Mouse (Mus musculus) hindbrain, embryonic 15.5 days (tissue): ENCODE measurements at regions not wholly inside any gene's neighbourhood (a gene's known extent, or its start where the extent isn't known, plus 50 kb on each side); places are given as distances from the start of the nearest gene placed in this dataset.

Experiments used
- ATAC-seq: fragments of 200-750 bp; cut with Nextera tagmentation; 2 replicates; pipeline ENCODE4 v1.8.0; 2017; ENCODE audit warnings: low read depth, moderate number of reproducible peaks, moderate TSS enrichment; ENCODE audit not compliant: low FRiP score
- H3K27ac ChIP-seq: fragments of 300-500 bp; sonication (generic); replicated peaks from 2 replicates; pipeline ENCODE4 v1.5.1; 2015; ENCODE audit warnings: mild to moderate bottlenecking, inconsistent platforms
- H3K27me3 ChIP-seq: fragments of 300-500 bp; sonication (generic); 2 replicates; pipeline ENCODE4 v1.6.1; 2015; ENCODE audit warnings: control low read depth, inconsistent platforms
- H3K36me3 ChIP-seq: fragments of 300-500 bp; sonication (generic); 2 replicates; pipeline ENCODE4 v1.6.1; 2015; ENCODE audit warnings: control low read depth, inconsistent platforms
- H3K4me1 ChIP-seq: fragments of 300-500 bp; sonication (generic); replicated peaks from 2 replicates; pipeline ENCODE4 v1.6.1; 2015; ENCODE audit warnings: control low read depth, inconsistent platforms
- H3K4me2 ChIP-seq: fragments of 300-500 bp; sonication (generic); 2 replicates; pipeline ENCODE4 v1.6.1; 2015; ENCODE audit warnings: moderate library complexity, mild to moderate bottlenecking, inconsistent platforms
- H3K4me3 ChIP-seq: fragments of 300-500 bp; sonication (generic); 2 replicates; pipeline ENCODE4 v1.5.1; 2015; ENCODE audit warnings: mild to moderate bottlenecking, inconsistent platforms
- H3K9ac ChIP-seq: fragments of 300-500 bp; sonication (generic); 2 replicates; pipeline ENCODE4 v1.6.1; 2015; ENCODE audit warnings: inconsistent platforms
- H3K9me3 ChIP-seq: fragments of 300-500 bp; sonication (generic); 2 replicates; pipeline ENCODE4 v1.6.1; 2016; ENCODE audit warnings: control low read depth, inconsistent platforms
- WGBS: fragments of 180-500 bp; shearing (Covaris S2); methylation state at CpG from one replicate; pipeline ENCODE4 v1.1.7; 2015; 5-methylcytosine and 5-hydroxymethylcytosine counted together

- Histone ChIP-seq H3K4me3 (no peak overlapping the region), H3K27ac (no peak overlapping the region), H3K36me3 (no peaks in the 10 kb centered on the region), H3K4me1 (no peaks in the 10 kb centered on the region), H3K9me3 (no peaks in the 10 kb centered on the region), H3K4me2 (no peak overlapping the region), H3K27me3 (no peaks in the 10 kb centered on the region), H3K9ac (no peak overlapping the region)
- WGBS, result 88% methylated on average over 3 of the region's 3 CpGs
- ATAC-seq, result no peak
These were observed 124.7 kb downstream of the Gm19935 start for GRCm38 (mm10) chr8:90692516-90692915.

- Histone ChIP-seq H3K4me2 (no peak overlapping the region), H3K9ac (no peak overlapping the region), H3K36me3 (no peaks in the 10 kb centered on the region), H3K4me3 (no peak overlapping the region), H3K27me3 (no peaks in the 10 kb centered on the region), H3K9me3 (no peaks in the 10 kb centered on the region), H3K27ac (no peak overlapping the region), H3K4me1 (no peaks in the 10 kb centered on the region)
- WGBS, result 92% methylated on average over 2 of the region's 2 CpGs
- no peak for ATAC-seq
These were observed 132.1 kb downstream of the Gm19935 start for GRCm38 (mm10) chr8:90685076-90685475.

- Histone ChIP-seq H3K4me1 (peaks cover 19% of the 10 kb centered on the region), H3K27ac (peak overlapping the region; percentile 63), H3K4me2 (peak overlapping the region; percentile 48), H3K27me3 (no peaks in the 10 kb centered on the region), H3K9ac (peak overlapping the region; percentile 38), H3K36me3 (no peaks in the 10 kb centered on the region), H3K4me3 (peak overlapping the region; percentile 27), H3K9me3 (no peaks in the 10 kb centered on the region)
- ATAC-seq, result peak; percentile 65; the same call in 1 of the 2 replicates
- WGBS, result 2% methylated on average over 14 of the region's 14 CpGs
These were observed 146.6 kb downstream of the Gm19935 start for GRCm38 (mm10) chr8:90670471-90671057.

- 31% methylated on average over 9 of the region's 9 CpGs for WGBS
- ATAC-seq, result no peak; the same call in 1 of the 2 replicates
- H3K4me2 ChIP-seq, result no peak overlapping the region
- H3K27me3 ChIP-seq, result no peaks in the 10 kb centered on the region
- H3K9me3 ChIP-seq, result no peaks in the 10 kb centered on the region
- no peaks in the 10 kb centered on the region for H3K36me3 ChIP-seq
- no peak overlapping the region for H3K27ac ChIP-seq
- H3K4me1 ChIP-seq, result peaks cover 19% of the 10 kb centered on the region
- H3K4me3 ChIP-seq, result no peak overlapping the region
- no peak overlapping the region for H3K9ac ChIP-seq
These were observed 147.8 kb downstream of the Gm19935 start for GRCm38 (mm10) chr8:90669396-90669795.

- Histone ChIP-seq H3K27me3 (no peaks in the 10 kb centered on the region), H3K27ac (0 out of 2 replicates have a peak overlapping the region, but pooled peaks have one; percentile 4), H3K4me2 (no peak overlapping the region), H3K9ac (no peak overlapping the region), H3K9me3 (no peaks in the 10 kb centered on the region), H3K4me3 (no peak overlapping the region), H3K36me3 (no peaks in the 10 kb centered on the region), H3K4me1 (peaks cover 18% of the 10 kb centered on the region; the same call in 1 of the 2 replicates)
- WGBS, result 8% methylated on average over 3 of the region's 3 CpGs
- peak; percentile 91 for ATAC-seq
These were observed 158.1 kb downstream of the Gm19935 start for GRCm38 (mm10) chr8:90659066-90659465.

- WGBS, result 14% methylated on average over 7 of the region's 7 CpGs
- H3K4me2 ChIP-seq, result peak overlapping the region; percentile 38
- ATAC-seq, result 0 out of 2 replicates have a peak, but pooled peaks have one; percentile 38
- no peaks in the 10 kb centered on the region for H3K36me3 ChIP-seq
- peaks cover 18% of the 10 kb centered on the region; the same call in 1 of the 2 replicates for H3K4me1 ChIP-seq
- no peaks in the 10 kb centered on the region for H3K9me3 ChIP-seq
- H3K9ac ChIP-seq, result no peak overlapping the region
- no peaks in the 10 kb centered on the region for H3K27me3 ChIP-seq
- no peak overlapping the region for H3K4me3 ChIP-seq
- peak overlapping the region; percentile 70 for H3K27ac ChIP-seq
These were observed 159.5 kb downstream of the Gm19935 start for GRCm38 (mm10) chr8:90657641-90658051.

- H3K9ac ChIP-seq, result no peak overlapping the region
- H3K36me3 ChIP-seq, result no peaks in the 10 kb centered on the region
- peak overlapping the region; percentile 38 for H3K4me2 ChIP-seq
- H3K9me3 ChIP-seq, result no peaks in the 10 kb centered on the region
- H3K27me3 ChIP-seq, result no peaks in the 10 kb centered on the region
- no peak overlapping the region for H3K4me3 ChIP-seq
- H3K4me1 ChIP-seq, result peaks cover 18% of the 10 kb centered on the region; the same call in 1 of the 2 replicates
- no peak for ATAC-seq
- 15% methylated on average over 5 of the region's 5 CpGs for WGBS
- peak overlapping the region; percentile 70 for H3K27ac ChIP-seq
These were observed 160.1 kb downstream of the Gm19935 start for GRCm38 (mm10) chr8:90657116-90657515.

GRCm38 (mm10) chr8:90656436-90657090 is 160.6 kb downstream of the Gm19935 start:
- H3K4me3 ChIP-seq, result no peak overlapping the region
- H3K9ac ChIP-seq, result no peak overlapping the region
- H3K4me2 ChIP-seq, result no peak overlapping the region; the same call in 1 of the 2 replicates
- H3K9me3 ChIP-seq, result no peaks in the 10 kb centered on the region
- H3K27me3 ChIP-seq, result no peaks in the 10 kb centered on the region
- WGBS, result 44% methylated on average over 5 of the region's 5 CpGs
- H3K36me3 ChIP-seq, result no peaks in the 10 kb centered on the region
- no peak for ATAC-seq
- H3K27ac ChIP-seq, result no peak overlapping the region
- H3K4me1 ChIP-seq, result peaks cover 18% of the 10 kb centered on the region; the same call in 1 of the 2 replicates

GRCm38 (mm10) chr8:90654786-90655185 is 162.4 kb downstream of the Gm19935 start:
- Histone ChIP-seq H3K9me3 (no peaks in the 10 kb centered on the region), H3K27me3 (no peaks in the 10 kb centered on the region), H3K4me2 (no peak overlapping the region), H3K9ac (no peak overlapping the region), H3K4me1 (peaks cover 18% of the 10 kb centered on the region; the same call in 1 of the 2 replicates), H3K36me3 (no peaks in the 10 kb centered on the region), H3K4me3 (no peak overlapping the region), H3K27ac (no peak overlapping the region)
- no peak for ATAC-seq
- 64% methylated on average over 2 of the region's 2 CpGs for WGBS

GRCm38 (mm10) chr8:90642392-90642791 is 174.8 kb downstream of the Gm19935 start:
- 51% methylated on average over 6 of the region's 6 CpGs for WGBS
- Histone ChIP-seq H3K4me1 (no peaks in the 10 kb centered on the region), H3K4me2 (no peak overlapping the region), H3K9me3 (no peaks in the 10 kb centered on the region), H3K27ac (no peak overlapping the region), H3K36me3 (no peaks in the 10 kb centered on the region), H3K4me3 (no peak overlapping the region), H3K9ac (no peak overlapping the region), H3K27me3 (no peaks in the 10 kb centered on the region)
- ATAC-seq, result no peak

GRCm38 (mm10) chr8:90636770-90637169 is 180.4 kb downstream of the Gm19935 start:
- Histone ChIP-seq H3K27me3 (no peaks in the 10 kb centered on the region), H3K36me3 (no peaks in the 10 kb centered on the region), H3K9ac (no peak overlapping the region), H3K9me3 (no peaks in the 10 kb centered on the region), H3K27ac (no peak overlapping the region), H3K4me1 (no peaks in the 10 kb centered on the region), H3K4me3 (no peak overlapping the region), H3K4me2 (no peak overlapping the region)
- 62% methylated on average over 7 of the region's 7 CpGs for WGBS
- no peak for ATAC-seq

GRCm38 (mm10) chr8:90635766-90636492 is 181.3 kb downstream of the Gm19935 start:
- Histone ChIP-seq H3K27me3 (no peaks in the 10 kb centered on the region), H3K4me3 (no peak overlapping the region), H3K27ac (no peak overlapping the region), H3K4me2 (no peak overlapping the region), H3K36me3 (no peaks in the 10 kb centered on the region), H3K4me1 (no peaks in the 10 kb centered on the region), H3K9ac (no peak overlapping the region), H3K9me3 (no peaks in the 10 kb centered on the region)
- ATAC-seq, result peak; percentile 69; the same call in 1 of the 2 replicates
- WGBS, result 27% methylated on average over 7 of the region's 7 CpGs
